Mouse (Mus musculus): Measurements from ENCODE around the gene 2310061N02Rik. TPM values are rescaled to one million over a fixed set of nuclear protein-coding genes. Genes with fewer than 3 reads are reported as not detected.
"Not testable (repeated sequence)": the region's sequence is repeated elsewhere in the genome, so short reads cannot be mapped to it uniquely, and the experiment has no call there.

The 2310061N02Rik gene
- not detected for total RNA-seq (2021)
- polyA plus RNA-seq (2012; rRNA removed) = not detected in 2 replicates
- long read RNA-seq = 0 reads

DNA sequence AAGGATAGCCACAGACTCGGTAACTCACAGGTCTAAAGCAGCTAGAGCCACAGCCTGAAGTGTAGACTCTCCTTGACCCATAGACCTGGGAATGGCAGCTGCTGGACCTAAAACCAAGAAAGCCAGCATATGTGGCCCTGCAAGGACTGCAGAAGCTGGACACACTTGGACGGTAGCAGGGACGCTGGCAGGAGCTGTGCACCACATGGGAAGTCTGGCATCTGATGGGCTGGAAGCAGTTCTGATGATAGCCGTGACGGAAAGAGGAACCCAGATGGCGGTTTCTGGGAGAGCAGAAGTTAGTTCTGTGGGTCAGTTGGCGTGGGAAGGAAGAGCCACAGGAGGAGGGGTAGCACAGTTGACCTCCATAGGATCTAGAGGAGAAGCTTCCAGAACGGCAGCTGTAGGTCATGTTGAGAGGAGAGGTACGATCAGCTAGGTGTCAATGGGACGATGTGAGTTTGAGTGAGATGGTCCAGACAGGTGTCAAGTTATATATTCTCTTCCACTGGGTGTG is at the start of gene 2310061N02Rik:
TSS of gene 2310061N02Rik (minus strand) at position 467 of the 517 bp plus-strand sequence.
- no peak for DNase-seq

DNA sequence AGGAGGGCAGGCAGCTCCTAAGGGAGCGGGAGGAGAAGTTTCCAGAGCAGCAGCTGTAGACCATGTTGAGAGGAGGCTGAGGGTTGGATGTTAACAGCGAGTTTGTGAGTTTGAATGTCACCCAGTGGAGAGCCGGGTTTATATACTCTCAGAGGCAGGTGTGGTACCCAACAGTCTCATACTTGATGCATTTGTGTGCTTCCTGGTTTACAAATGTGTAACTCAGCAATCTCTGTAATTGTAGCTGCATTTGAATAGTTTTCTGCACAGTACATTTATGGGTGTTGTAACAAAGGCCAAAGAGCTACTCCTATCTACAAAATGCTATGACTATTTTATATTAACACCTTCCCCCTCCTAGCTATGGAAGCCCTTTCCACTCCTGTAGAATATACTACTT is 43.8 kb upstream of the 2310061N02Rik start, which contains the start of gene Krtap13:
TSS of gene Krtap13 (minus strand) at position 101 of the 400 bp plus-strand sequence.
- not testable (repeated sequence) for DNase-seq

DNA sequence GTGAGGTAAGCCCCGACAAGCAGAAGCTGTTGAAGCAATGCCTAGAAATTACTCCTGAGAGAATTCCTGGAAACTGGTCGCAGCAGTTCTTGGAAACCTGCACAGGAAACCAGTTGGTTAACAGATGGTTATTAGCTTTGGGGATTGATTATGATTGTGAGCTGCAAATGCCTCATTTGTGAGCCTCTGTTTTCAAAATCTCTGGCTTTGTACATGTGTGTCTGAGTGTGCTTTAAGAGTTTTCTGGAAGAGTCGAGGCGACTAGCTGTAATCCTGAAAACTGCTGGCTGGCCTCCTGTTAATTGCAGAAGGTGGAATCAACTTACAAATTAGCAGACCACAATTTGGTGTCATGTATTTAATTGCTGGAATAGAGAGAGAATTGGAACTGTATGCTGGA is 40.2 kb upstream of the 2310061N02Rik start:
- DNase-seq = no peak

DNA sequence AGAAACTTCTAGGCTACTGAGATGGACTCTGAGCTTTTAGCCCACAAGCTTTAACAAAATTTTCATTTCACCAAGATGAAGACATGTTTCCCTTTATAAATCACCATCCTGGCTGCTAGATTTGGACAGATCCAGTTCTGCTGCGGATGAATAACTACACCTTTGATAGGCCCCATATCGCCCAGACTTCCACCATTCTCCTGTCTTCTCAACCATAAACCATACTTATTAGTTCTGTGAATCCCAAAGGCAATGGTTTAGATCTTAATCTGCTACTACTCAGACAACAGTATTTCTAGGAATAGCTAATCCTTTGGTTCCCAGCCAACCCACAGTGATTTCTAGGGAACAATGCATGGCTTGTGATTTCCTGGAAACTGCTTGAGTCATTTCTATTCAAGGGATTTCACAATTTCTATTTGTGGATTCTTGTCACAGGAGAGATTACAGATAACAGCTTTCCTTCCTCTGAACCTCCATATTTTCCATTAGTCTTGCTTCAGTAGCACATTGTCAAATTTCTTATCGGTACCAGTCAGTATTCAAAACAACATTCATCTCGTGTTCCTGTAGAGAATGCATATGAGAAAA is 37.1 kb upstream of the 2310061N02Rik start:
- peak; percentile 3 for DNase-seq

DNA sequence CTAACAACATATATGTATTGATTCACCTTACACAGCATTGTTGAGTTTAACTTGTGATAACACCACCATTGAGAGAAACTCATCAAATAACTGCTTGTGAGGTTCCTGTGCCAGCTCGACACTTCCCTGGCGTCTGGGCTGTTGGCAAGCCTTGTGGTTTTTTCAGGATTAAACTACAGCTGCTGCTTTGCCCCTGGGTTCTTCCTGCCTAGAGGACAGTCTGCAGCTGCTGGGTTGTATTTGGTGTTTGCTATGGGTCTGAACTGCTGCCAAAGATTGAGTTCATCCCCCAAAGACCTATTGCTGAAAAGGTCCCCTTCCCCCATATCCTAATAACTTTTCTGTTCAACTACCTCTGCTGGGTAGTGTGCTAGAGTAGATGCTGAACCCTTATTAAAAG is 27.6 kb upstream of the 2310061N02Rik start:
- DNase-seq = no peak

DNA sequence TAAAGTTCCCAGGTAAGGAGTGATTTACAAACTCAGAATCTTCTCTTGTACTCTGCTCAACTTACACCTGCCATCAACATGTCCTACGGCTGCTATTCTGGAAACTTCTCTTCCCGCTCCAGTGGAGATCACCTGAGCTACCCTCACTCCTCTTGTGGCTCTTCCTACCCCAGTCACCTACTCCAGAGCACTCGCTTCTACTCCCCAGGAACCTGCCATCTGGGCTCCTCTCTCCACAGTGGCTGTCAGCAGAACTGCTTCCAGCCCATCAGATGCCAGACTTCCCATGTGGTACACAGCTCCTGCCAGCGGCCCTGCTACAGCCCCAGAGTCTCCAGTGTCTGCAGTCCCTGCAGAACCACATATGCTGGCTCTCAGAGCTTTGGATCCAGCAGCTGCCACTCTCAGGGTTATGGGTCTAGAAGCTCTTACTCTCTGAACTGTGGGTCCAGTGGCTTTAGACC is 21.1 kb upstream of the 2310061N02Rik start, which contains the start of gene Krtap13-1:
TSS of gene Krtap13-1 (plus strand) at position 51 of the 464 bp plus-strand sequence.
- DNase-seq = no peak

DNA sequence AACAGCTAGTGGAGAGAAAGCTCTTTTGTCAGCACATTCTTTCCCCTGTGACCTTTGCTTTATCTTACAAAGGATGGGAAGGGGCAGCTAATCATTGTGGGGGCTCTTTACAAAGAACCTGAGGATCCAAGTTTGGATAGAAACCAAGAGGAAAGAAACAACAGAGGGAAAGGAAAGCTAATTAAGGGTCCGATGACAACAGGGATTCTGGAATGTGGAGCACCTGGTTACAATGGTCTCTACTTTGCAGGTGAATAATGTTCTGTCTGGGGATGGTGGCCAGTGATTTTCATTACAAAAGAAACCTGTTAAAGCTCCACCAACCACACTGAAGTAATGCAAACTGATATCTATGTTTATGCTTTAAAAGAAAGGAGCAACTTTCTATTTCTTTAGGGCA is 12.3 kb upstream of the 2310061N02Rik start:
- no peak for DNase-seq

DNA sequence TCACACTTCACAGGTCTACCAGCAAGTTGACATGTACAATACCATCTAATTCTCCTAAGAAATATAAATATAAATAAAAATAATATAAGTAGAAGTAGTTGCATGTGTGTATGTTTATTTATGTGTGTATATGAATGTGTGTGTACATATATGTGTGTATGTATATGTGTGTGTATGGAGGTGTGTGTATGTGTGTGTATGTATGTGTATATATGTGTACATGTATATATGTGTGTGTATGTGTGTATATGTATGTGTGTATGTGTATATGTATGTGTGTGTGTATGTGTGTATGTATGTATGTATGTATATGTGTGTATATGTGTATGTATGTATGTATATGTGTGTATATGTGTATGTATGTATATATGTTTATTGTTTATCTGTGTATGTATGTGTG is 8.8 kb upstream of the 2310061N02Rik start:
- DNase-seq = no peak

DNA sequence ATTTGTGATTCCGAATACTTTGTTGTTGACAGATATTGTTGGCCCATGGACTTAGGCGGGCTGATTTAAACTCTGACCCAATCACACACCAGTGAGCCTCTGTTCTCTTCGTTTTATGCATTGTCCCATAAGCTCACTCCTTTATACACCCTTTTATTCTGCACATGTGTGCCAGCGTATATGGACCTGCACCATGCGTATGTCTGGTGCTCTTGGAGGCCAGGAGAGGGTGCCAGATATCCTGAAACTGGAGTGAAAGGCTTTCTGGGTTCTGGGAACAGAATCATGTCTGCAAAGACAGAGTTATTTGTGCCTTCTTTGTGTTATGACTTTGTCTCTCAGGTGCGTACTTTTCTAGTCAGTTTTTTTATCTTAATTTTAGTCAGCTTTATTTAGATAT is 3.5 kb upstream of the 2310061N02Rik start:
- DNase-seq = no peak

DNA sequence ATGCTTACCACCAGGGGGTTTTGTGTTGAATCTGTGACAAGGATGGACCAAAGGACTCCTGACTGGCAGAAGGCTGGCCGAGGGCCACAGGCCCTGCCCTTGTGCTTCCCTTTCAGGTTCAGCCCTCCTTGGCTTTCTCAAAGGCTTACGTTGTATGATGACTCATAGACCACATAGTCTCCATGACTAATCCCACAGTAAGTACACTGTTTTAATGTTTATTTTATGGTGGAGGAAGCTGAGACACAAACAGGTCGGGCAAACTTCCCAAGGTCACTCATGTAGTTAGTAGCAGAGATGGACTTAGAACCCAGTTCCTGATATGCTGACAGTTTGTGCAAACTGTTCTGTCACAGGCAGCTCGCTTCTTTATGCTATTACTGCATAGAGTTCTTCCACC is 3.0 kb upstream of the 2310061N02Rik start:
- DNase-seq = peak; percentile 21

DNA sequence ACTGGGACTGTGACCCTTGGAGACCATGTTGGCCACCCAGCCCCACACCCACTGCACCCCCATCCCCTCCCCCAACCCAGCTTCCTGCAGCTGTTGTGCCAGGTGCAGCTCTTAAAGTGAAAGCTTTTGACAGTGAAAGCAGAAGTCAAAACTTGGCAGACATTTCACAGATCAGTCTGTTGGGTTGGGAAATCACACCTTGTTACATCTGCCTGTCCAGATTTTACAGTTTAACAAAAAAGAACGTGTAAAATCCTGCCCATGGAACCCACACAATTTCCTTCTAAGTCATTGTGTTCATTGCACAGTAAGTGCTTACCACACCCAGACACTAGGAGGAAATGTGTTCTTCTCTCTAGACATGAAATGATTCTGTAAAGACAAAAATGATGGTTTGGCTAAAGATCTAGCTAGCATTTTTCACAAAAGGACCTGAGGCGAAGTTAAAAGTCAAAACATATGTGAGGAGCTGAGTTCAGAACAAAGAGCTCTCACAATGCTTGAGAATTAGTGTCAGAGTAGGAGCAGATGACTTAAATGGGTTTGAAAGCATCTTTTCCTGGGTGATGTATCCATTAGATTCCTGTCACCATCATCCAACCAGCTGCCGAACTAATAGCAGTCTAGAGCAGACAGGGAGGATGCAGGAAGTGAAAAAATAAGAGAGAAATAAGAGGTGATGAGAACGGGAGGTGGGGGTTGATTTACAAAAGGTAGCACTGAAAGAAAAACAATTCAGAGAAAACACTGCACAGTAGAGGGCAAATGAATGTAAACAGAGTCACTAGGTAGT is 6.5 kb downstream of the 2310061N02Rik start:
- no peak for DNase-seq

DNA sequence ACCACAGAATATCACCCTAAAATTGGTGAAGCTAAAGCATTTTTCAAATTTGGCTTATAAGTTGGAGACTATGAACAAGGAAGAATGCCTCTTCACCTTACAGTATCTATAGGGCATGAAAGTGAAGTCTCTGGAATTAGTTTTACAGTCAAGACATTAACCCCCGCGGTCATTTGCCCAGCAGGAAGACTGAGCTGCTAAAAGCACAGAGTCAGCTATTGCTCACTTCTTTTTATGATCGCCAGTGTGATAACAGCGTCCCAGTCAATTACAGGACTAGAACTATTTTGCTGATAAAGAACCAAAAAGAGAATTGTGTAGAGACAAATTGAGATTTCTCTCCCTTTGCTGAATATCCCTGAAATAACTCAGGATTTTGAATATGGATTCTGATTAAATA is 11.5 kb downstream of the 2310061N02Rik start:
- no peak for DNase-seq

DNA sequence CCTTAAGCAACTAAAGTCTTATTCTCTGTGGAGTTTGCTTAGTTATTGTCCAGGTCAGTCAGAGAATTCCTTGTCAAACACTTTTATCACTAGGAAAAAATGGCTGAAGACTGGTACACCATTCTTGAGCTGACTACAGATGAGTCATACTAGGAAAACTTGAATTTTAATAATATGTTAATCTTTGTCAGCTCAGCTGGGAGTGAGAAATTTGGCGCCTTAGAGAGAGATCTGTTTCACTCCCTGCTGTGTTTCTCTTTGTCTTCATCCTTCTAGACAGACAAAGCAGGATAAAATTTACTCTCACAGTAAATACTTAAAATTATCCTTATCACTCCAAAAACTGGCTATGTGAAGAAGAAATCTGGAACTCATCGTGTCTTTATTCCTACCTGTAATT is 26.5 kb downstream of the 2310061N02Rik start:
- no peak for DNase-seq

DNA sequence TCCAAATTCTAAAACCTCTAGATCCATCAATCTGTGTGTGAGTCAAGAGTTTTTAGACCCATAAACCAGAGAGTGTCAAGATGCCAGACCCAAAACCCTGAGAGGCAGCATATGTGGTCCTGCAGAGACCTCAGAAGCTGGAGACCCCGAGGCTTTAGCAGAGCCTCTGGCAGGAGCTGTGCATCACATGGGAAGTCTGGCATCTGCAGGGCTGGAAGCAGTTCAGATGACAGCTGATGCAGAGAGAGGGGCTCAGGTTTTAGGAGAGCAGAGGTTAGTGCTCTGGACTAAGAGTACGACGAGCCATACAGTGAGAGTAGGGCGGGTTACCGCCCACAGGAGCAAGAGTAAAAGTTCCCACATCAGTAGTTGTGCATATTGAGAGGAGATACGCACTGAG is 28.7 kb downstream of the 2310061N02Rik start:
- no peak for DNase-seq

DNA sequence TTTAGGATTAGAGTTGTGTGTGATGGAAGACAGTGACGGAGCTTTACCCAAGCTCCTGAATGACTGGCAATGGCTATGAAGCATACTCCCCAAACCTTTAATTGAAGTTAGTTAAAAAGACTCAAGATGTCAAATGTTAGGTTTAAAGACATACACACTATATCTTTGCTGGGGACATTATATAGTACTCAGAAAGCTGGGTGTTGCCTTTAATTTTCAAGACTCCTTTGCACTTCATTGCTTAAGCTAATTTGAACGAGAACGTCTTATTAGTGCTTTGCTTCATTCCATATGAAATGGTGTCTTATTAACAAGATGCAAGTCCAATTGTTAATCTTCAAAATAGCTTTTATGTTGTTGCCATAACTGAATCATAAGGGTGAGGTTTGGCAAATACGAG is 36.2 kb downstream of the 2310061N02Rik start, which contains the start of gene Krtap27-1:
TSS of gene Krtap27-1 (minus strand) at position 101 of the 400 bp plus-strand sequence.
- no peak for DNase-seq

DNA sequence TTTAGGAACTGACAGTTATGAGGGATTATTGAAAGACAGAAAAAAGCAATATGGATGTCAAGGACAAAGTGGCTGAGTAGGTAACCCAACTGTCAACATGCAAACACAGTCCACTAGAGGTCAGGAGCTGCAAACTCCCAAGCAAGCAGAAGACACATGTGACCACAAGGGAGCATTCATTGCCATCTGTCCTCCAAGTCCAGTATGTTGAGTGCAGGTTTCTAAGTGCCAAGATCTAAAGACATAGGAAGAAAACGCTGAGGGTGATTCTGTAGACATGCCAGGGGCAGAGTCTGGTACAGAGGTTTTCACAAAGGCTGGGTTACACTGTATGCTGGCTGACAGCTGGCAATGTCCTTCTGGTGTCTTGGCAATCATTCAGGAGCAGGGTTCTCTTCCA is 50.3 kb downstream of the 2310061N02Rik start:
- DNase-seq = no peak

Other genes with a start within 250 kb of the 2310061N02Rik start
- gene Cldn17, start 201.0 kb downstream of the 2310061N02Rik start, total RNA-seq (2021) = not detected
- not detected in 2 replicates for gene Cldn17, start 201.0 kb downstream of the 2310061N02Rik start, polyA plus RNA-seq (2012; rRNA removed)
- not detected for gene Cldn8, start 144.8 kb downstream of the 2310061N02Rik start, total RNA-seq (2021)
- gene Cldn8, start 144.8 kb downstream of the 2310061N02Rik start, polyA plus RNA-seq (2012; rRNA removed) = not detected in 2 replicates
- gene Krtap24-1, start 95.7 kb downstream of the 2310061N02Rik start, total RNA-seq (2021) = not detected
- not detected in 2 replicates for gene Krtap24-1, start 95.7 kb downstream of the 2310061N02Rik start, polyA plus RNA-seq (2012; rRNA removed)
- not detected for gene 2310079G19Rik, start 80.3 kb downstream of the 2310061N02Rik start, total RNA-seq (2021)
- not detected in 2 replicates for gene 2310079G19Rik, start 80.3 kb downstream of the 2310061N02Rik start, polyA plus RNA-seq (2012; rRNA removed)
- not detected for gene Krtap26-1, start 60.2 kb downstream of the 2310061N02Rik start, total RNA-seq (2021)
- gene Krtap26-1, start 60.2 kb downstream of the 2310061N02Rik start, polyA plus RNA-seq (2012; rRNA removed) = not detected in 2 replicates
- gene Krtap27-1, start 36.3 kb downstream of the 2310061N02Rik start, total RNA-seq (2021) = not detected
- gene Krtap27-1, start 36.3 kb downstream of the 2310061N02Rik start, polyA plus RNA-seq (2012; rRNA removed) = not detected in 2 replicates
- not detected for gene Krtap13-1, start 20.9 kb upstream of the 2310061N02Rik start, total RNA-seq (2021)
- gene Krtap13-1, start 20.9 kb upstream of the 2310061N02Rik start, polyA plus RNA-seq (2012; rRNA removed) = not detected in 2 replicates
- gene Krtap13, start 43.7 kb upstream of the 2310061N02Rik start, total RNA-seq (2021) = not detected
- not detected in 2 replicates for gene Krtap13, start 43.7 kb upstream of the 2310061N02Rik start, polyA plus RNA-seq (2012; rRNA removed)
- gene 2310034C09Rik, start 50.9 kb upstream of the 2310061N02Rik start, total RNA-seq (2021) = not detected
- gene 2310034C09Rik, start 50.9 kb upstream of the 2310061N02Rik start, polyA plus RNA-seq (2012; rRNA removed) = not detected in 2 replicates
- not detected for gene 2310057N15Rik, start 66.2 kb upstream of the 2310061N02Rik start, total RNA-seq (2021)
- not detected in 2 replicates for gene 2310057N15Rik, start 66.2 kb upstream of the 2310061N02Rik start, polyA plus RNA-seq (2012; rRNA removed)
- gene Gm5965, start 69.9 kb upstream of the 2310061N02Rik start, total RNA-seq (2021) = not detected
- not detected in 2 replicates for gene Gm5965, start 69.9 kb upstream of the 2310061N02Rik start, polyA plus RNA-seq (2012; rRNA removed)
- gene Gm20741, start 104.3 kb upstream of the 2310061N02Rik start, total RNA-seq (2021) = not detected
- not detected in 2 replicates for gene Gm20741, start 104.3 kb upstream of the 2310061N02Rik start, polyA plus RNA-seq (2012; rRNA removed)
- gene Krtap15, start 112.3 kb upstream of the 2310061N02Rik start, total RNA-seq (2021) = not detected
- not detected in 2 replicates for gene Krtap15, start 112.3 kb upstream of the 2310061N02Rik start, polyA plus RNA-seq (2012; rRNA removed)
- gene Krtap14, start 118.2 kb upstream of the 2310061N02Rik start, total RNA-seq (2021) = not detected
- gene Krtap14, start 118.2 kb upstream of the 2310061N02Rik start, polyA plus RNA-seq (2012; rRNA removed) = not detected in 2 replicates
- gene Krtap19-1, start 161.4 kb upstream of the 2310061N02Rik start, total RNA-seq (2021) = not detected
- gene Krtap19-1, start 161.4 kb upstream of the 2310061N02Rik start, polyA plus RNA-seq (2012; rRNA removed) = not detected in 2 replicates
- not detected for gene Krtap19-2, start 166.3 kb upstream of the 2310061N02Rik start, total RNA-seq (2021)
- gene Krtap19-2, start 166.3 kb upstream of the 2310061N02Rik start, polyA plus RNA-seq (2012; rRNA removed) = not detected in 2 replicates
- gene Krtap19-3, start 170.1 kb upstream of the 2310061N02Rik start, total RNA-seq (2021) = not detected
- not detected in 2 replicates for gene Krtap19-3, start 170.1 kb upstream of the 2310061N02Rik start, polyA plus RNA-seq (2012; rRNA removed)
- gene Krtap19-4, start 177.1 kb upstream of the 2310061N02Rik start, total RNA-seq (2021) = not detected
- not detected in 2 replicates for gene Krtap19-4, start 177.1 kb upstream of the 2310061N02Rik start, polyA plus RNA-seq (2012; rRNA removed)
- gene Krtap19-5, start 188.5 kb upstream of the 2310061N02Rik start, total RNA-seq (2021) = not detected
- not detected in 2 replicates for gene Krtap19-5, start 188.5 kb upstream of the 2310061N02Rik start, polyA plus RNA-seq (2012; rRNA removed)
- gene Krtap19-9b, start 224.3 kb upstream of the 2310061N02Rik start, total RNA-seq (2021) = not detected
- gene Krtap19-9b, start 224.3 kb upstream of the 2310061N02Rik start, polyA plus RNA-seq (2012; rRNA removed) = not detected in 2 replicates